9 mouse cellular contexts compared by ENCODE assay signal in the genomic region with DNA sequence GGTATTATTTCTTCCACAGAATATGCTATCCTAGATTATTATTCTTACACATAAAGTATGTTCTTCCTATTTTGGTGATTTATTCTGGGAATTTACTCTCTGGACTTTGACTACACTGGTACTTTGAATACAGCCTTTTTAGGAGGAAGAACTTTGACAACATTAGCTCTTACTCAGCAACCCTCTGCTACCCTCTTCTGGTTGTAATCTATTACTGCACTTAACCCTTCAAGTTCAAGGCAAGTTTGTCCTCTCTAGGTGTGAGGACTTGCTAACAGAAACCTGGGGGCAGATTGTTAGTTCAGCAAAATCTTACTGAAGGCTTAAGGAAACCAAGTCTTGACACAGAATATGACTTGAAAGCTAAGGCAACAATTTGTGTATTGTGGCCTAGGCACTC. TPM values are rescaled to one million over a fixed set of nuclear protein-coding genes. Genes with fewer than 3 reads are reported as not detected.
DNase-seq lines count a peak whose midpoint lies in the region; ATAC-seq and TF ChIP-seq lines count a peak whose summit lies in the region.
"Had no signal": no experiment of that assay in that cellular context is flagged by ENCODE, and none has a peak within 500 bp of the region (broad histone marks: within the 10 kb centered on the region; RNA-seq: fewer than 3 reads in every experiment).

No protein-coding gene starts in this region.

- DNase-seq in embryonic facial prominence, embryonic 11.5 days (ENCODE audit: low spot score): peak; percentile 55
- DNase-seq in embryonic facial prominence, embryonic 10.5 days (ENCODE audit: low spot score): no peak
- DNase-seq in liver, adult 2 months (ENCODE audit: extremely low read depth, low read depth, low spot score): peak; percentile 44
- peak; percentile 61 for DNase-seq in ZHBTc4 (ENCODE audit: low read depth, low spot score)
- DNase-seq in lung, postnatal 36 days: peak; percentile 19
- DNase-seq in adrenal gland, postnatal 36 days: no peak

- no peaks in the 10 kb centered on the region for H3K36me3 ChIP-seq in embryonic facial prominence, embryonic 11.5 days (replicated peaks; ENCODE audit: control insufficient read depth, insufficient read depth, low read depth, low read length)
- no peaks in the 10 kb centered on the region for H3K36me3 ChIP-seq in embryonic facial prominence, embryonic 10.5 days (replicated peaks)
- no peaks in the 10 kb centered on the region for H3K36me3 ChIP-seq in liver, adult 2 months (ENCODE audit: control insufficient read depth, insufficient read depth, low read length)
- H3K36me3 ChIP-seq in liver, embryonic 12.5 days: no peaks in the 10 kb centered on the region
- H3K36me3 ChIP-seq in kidney, embryonic 16.5 days (ENCODE audit: insufficient read depth, low read length): no peaks in the 10 kb centered on the region

- no peaks in the 10 kb centered on the region for H3K27me3 ChIP-seq in embryonic facial prominence, embryonic 11.5 days (ENCODE audit: control insufficient read depth, insufficient read depth, low read length)
- H3K27me3 ChIP-seq in embryonic facial prominence, embryonic 10.5 days (replicated peaks; ENCODE audit: low read depth, poor library complexity, severe bottlenecking): no peaks in the 10 kb centered on the region
- H3K27me3 ChIP-seq in liver, adult 2 months (ENCODE audit: control insufficient read depth, insufficient read depth, low read length): no peaks in the 10 kb centered on the region
- H3K27me3 ChIP-seq in liver, embryonic 12.5 days (replicated peaks): no peaks in the 10 kb centered on the region
- H3K27me3 ChIP-seq in kidney, embryonic 16.5 days (ENCODE audit: insufficient read depth, low read length): no peaks in the 10 kb centered on the region

- no peak overlapping the region for H3K4me2 ChIP-seq in embryonic facial prominence, embryonic 11.5 days (ENCODE audit: low read depth, low read length)
- no peak overlapping the region for H3K4me2 ChIP-seq in liver, embryonic 12.5 days
- H3K4me2 ChIP-seq in kidney, embryonic 16.5 days (replicated peaks; ENCODE audit: low read depth, low read length): no peak overlapping the region

- no peaks in the 10 kb centered on the region for H3K4me1 ChIP-seq in embryonic facial prominence, embryonic 11.5 days (ENCODE audit: control insufficient read depth, insufficient read depth, low read length)
- no peaks in the 10 kb centered on the region for H3K4me1 ChIP-seq in embryonic facial prominence, embryonic 10.5 days
- H3K4me1 ChIP-seq in liver, adult 2 months (ENCODE audit: control insufficient read depth, insufficient read depth, low read length): no peaks in the 10 kb centered on the region
- no peaks in the 10 kb centered on the region for H3K4me1 ChIP-seq in liver, embryonic 12.5 days
- no peaks in the 10 kb centered on the region for H3K4me1 ChIP-seq in kidney, embryonic 16.5 days (ENCODE audit: insufficient read depth, low read length)

- TF ChIP-seq CTCF in liver, adult 2 months (IDR thresholded peaks at IDR 0.05; ENCODE audit: low read depth, low read length): peak; percentile 23

- no peak for ATAC-seq in embryonic facial prominence, embryonic 11.5 days (replicated peaks; ENCODE audit: insufficient number of reproducible peaks, low FRiP score, low TSS enrichment, low read depth)
- ATAC-seq in liver, embryonic 12.5 days: no peak
- no peak for ATAC-seq in kidney, embryonic 16.5 days (ENCODE audit: low FRiP score, low TSS enrichment)

- no peak overlapping the region for H3K27ac ChIP-seq in embryonic facial prominence, embryonic 11.5 days (replicated peaks; ENCODE audit: low read depth, low read length)
- no peak overlapping the region for H3K27ac ChIP-seq in embryonic facial prominence, embryonic 10.5 days (replicated peaks)
- no peak overlapping the region for H3K27ac ChIP-seq in liver, adult 2 months (replicated peaks; ENCODE audit: insufficient read depth, low read depth, low read length)
- H3K27ac ChIP-seq in liver, embryonic 12.5 days: no peak overlapping the region
- H3K27ac ChIP-seq in kidney, embryonic 16.5 days (ENCODE audit: low read length): no peak overlapping the region

- no peak overlapping the region for H3K4me3 ChIP-seq in embryonic facial prominence, embryonic 11.5 days (ENCODE audit: low read depth, low read length)
- no peak overlapping the region for H3K4me3 ChIP-seq in embryonic facial prominence, embryonic 10.5 days
- H3K4me3 ChIP-seq in liver, adult 2 months (ENCODE audit: insufficient read depth, low read depth, low read length): no peak overlapping the region
- no peak overlapping the region for H3K4me3 ChIP-seq in liver, embryonic 12.5 days
- H3K4me3 ChIP-seq in kidney, embryonic 16.5 days (ENCODE audit: low read length): no peak overlapping the region

- H3K79me2 ChIP-seq in liver, adult 2 months (ENCODE audit: control insufficient read depth, insufficient read depth, low read length): no peaks in the 10 kb centered on the region

- H3K9ac ChIP-seq in embryonic facial prominence, embryonic 11.5 days (replicated peaks; ENCODE audit: low read length): no peak overlapping the region
- no peak overlapping the region for H3K9ac ChIP-seq in liver, adult 2 months (ENCODE audit: low read depth, low read length)
- no peak overlapping the region for H3K9ac ChIP-seq in liver, embryonic 12.5 days
- H3K9ac ChIP-seq in kidney, embryonic 16.5 days (replicated peaks; ENCODE audit: low read length): no peak overlapping the region

- no peaks in the 10 kb centered on the region for H3K9me3 ChIP-seq in embryonic facial prominence, embryonic 11.5 days (replicated peaks; ENCODE audit: control insufficient read depth, low read length)
- no peaks in the 10 kb centered on the region for H3K9me3 ChIP-seq in embryonic facial prominence, embryonic 10.5 days
- H3K9me3 ChIP-seq in liver, embryonic 12.5 days (replicated peaks): no peaks in the 10 kb centered on the region
- no peaks in the 10 kb centered on the region for H3K9me3 ChIP-seq in kidney, embryonic 16.5 days (ENCODE audit: low read length)

- TF ChIP-seq POLR2A in liver, adult 2 months (IDR thresholded peaks at IDR 0.05; ENCODE audit: extremely low read depth, insufficient read depth, low read length): no peak

RNA-seq across cellular contexts. Expression of a gene that starts 17.5 kb away (rescaled TPM):
- 0.10 and 0.15 TPM in 2 replicates for polyA plus RNA-seq in embryonic facial prominence, embryonic 11.5 days (2014; fragmentation: Nextera tagmentation; extraction: Ambion mirVana)
- polyA plus RNA-seq in embryonic facial prominence, embryonic 10.5 days (2016; fragmentation: Nextera tagmentation; extraction: Ambion mirVana): 0.07 TPM in 1 of 2 replicates, not detected in the other
- total RNA-seq in liver, adult 2 months (2014; rRNA removed): 0.13 TPM in 1 of 2 replicates, not detected in the other
- not detected in 2 replicates for polyA plus RNA-seq in liver, adult 2 months (2012; rRNA removed)
- not detected in 2 replicates for polyA plus RNA-seq in liver, embryonic 12.5 days (2016; fragmentation: Nextera tagmentation; extraction: Ambion mirVana)
- total RNA-seq in adrenal gland, postnatal 36 days (2021): not detected
- polyA plus RNA-seq in kidney, embryonic 16.5 days (2015; fragmentation: Nextera tagmentation; extraction: Ambion mirVana): not detected in 2 replicates
- polyA plus RNA-seq: stomach, embryonic 14.5 days had no signal

Comparison
In these comparisons a context has a peak if more than half of its experiments do, and no peak if none do; other contexts are left out.
1. DNase-seq: peak in embryonic facial prominence, embryonic 11.5 days (single experiment), liver, adult 2 months (single experiment), ZHBTc4 (single experiment) and lung, postnatal 36 days (single experiment); none in embryonic facial prominence, embryonic 10.5 days (single experiment) and adrenal gland, postnatal 36 days (0 of 2).